Mouse (Mus musculus) spleen, postnatal 4 days (tissue): ENCODE results near the gene Clstn2.

Experiments
- DNase-seq, 2 experiments: peaks; one replicate each; pipeline ENCODE4 v3.0.0; 2022; ENCODE audit warnings: low spot score in 2 of 2

Clstn2 gene

GRCm38 (mm10) chr9:97563121-97563520 is 469.9 kb downstream of the Clstn2 start:
- no peak for DNase-seq

- DNase-seq, result no peak
Observed at GRCm38 (mm10) chr9:97544359-97544758, 488.6 kb downstream of the Clstn2 start.

DNA sequence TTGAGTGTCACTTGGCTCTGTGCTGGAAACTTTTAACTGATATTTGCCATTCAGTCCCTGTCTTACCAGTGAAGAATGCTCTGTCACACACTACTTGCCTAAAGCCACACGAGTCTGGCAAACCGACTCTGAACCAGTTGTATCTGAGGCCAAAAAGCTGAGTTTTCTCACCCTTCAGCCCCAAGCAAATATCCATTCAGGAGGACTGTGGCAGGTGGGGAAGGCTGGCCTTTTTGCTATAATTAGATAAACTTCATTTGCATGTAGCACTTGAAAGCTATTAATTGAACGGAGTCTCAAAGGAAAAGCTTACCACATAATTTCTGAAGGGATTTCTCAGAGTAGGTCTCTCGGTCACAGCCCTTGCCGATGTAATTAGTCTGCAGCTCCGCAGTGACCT is 491.6 kb downstream of the Clstn2 start:
- no peak for DNase-seq

GRCm38 (mm10) chr9:97538075-97538779 is 494.8 kb downstream of the Clstn2 start:
- DNase-seq, result no peak

DNA sequence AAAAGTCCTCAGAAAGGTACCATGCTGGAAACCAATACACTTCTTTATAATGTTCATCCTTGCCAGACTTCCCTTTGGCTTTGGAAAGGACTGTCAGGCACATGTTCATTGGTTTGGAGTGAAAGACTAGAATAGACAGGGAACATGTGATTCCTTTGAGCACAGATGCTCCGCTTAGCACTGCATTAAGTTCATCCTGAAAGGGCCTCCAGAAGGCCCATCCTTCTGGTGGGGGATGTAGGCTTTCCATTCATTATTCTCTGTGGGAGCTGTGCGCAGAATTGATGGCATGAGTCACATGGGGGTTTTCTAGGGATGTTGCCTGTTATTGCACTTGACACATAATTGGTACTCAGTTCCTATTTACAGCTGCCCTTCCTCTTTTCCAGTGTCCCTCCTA is 498.8 kb downstream of the Clstn2 start:
- no peak for DNase-seq

GRCm38 (mm10) chr9:97533306-97533705 is 499.7 kb downstream of the Clstn2 start:
- DNase-seq, result no peak

- DNase-seq, result no peak
Observed at GRCm38 (mm10) chr9:97532536-97532935, 500.4 kb downstream of the Clstn2 start.

DNA sequence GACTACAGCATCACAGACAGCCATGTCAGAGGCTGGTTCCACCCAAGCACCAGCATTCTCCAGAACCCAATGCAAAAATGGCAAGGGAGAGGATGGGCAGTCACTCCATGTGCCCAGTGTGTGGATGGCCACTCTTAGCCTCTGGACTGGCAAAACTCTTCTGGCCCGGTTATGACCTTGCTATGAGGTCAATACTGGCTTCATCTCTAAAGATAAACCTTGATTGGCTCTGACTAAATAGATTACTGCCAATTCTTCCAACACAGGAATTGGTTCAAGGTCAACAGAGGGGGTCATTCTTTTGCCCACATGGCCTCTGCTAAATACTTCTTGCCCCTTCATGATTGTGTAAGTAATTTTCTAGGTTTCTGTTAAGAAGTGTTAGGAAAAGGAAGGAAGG is 505.1 kb downstream of the Clstn2 start:
- no peak for DNase-seq

- DNase-seq, result no peak
Observed at GRCm38 (mm10) chr9:97527276-97527675, 505.7 kb downstream of the Clstn2 start.

DNA sequence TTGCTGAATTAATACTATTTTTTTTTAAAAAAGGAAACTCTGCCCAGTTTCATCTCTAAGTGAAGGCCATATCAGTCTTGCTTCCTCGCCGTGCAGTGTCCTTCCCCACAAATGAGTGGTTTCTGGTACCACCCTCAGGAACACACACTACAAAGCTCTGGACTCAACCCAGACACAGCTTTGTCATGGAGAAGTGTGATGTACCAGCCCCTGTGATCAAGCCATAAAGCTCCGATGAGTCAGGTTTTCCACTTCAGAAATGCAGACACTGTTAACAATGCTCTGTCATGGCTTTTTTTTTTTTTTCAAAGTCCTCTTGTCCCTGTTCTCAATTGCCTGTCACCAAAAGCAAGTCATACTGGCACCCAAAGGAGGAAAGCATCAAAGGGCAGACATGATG is 507.4 kb downstream of the Clstn2 start:
- no peak for DNase-seq

- no peak for DNase-seq
Observed at GRCm38 (mm10) chr9:97524861-97525260, 508.1 kb downstream of the Clstn2 start.

DNA sequence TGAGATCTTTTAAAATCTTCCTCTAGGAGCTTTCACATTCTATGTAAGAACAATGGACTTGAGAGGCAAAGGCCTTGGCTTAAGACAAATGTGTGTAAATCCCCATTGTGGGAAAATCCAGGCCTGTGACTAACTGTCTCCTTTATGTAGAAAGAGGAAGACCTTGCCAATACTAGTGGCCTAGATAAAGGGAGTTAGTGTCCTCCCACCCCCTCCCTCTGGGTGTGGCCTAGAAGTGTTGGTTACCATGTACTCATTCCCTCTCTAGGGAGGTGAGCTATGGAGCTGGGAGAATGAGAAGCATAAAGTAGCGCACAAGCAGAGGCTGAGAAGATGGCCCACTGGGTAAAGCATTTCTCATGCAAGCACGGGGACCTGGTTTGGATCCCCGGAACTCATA is 512.2 kb downstream of the Clstn2 start:
- no peak for DNase-seq

DNA sequence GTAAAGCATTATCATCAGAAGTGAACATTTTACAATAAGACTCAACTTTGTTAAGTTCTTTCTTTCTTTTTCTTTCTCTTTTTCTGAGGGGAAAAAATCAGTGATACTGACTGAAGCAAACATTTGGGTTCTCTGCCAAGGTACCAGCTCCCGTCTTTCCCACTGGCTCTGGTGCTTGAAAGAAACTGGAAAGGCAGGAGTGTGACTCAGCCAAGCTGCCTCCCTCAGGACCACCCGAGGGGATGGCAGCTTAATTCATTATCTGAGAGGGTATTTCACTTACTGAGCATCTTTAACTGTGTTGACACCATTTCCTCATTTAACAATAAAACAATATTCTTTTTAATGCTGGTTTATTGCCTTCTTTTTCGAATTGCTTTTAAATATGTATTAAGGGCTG is 516.0 kb downstream of the Clstn2 start:
- no peak for DNase-seq

- DNase-seq, result no peak
Observed at GRCm38 (mm10) chr9:97514639-97515038, 518.3 kb downstream of the Clstn2 start.

DNA sequence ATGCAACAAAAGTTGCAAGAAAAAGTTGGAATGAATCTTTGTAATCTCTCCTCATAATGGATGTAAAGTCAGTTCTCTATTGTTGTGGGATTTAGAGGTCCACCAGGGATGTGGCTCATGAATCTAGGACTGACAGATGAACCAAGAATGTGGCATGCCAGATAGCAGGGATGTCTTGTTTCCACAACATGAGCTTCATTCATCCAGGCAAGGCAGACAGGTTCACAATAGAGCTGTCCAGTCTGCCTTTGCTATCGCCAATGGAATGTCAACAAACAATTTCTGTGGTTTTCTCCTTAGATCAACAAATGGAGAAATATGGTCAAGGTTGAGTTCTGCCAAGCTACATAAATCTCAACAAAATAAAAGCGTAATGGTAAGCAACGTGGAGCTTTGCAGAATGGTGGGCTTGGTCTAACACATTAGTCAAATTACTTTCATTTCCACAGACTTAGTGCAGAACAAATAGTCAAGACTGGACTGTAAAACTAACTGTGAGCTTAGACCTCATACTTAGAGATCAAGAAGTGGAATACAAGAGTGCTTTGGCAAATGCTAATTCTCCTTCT is 520.6 kb downstream of the Clstn2 start:
- no peak for DNase-seq

GRCm38 (mm10) chr9:97501416-97501815 is 531.6 kb downstream of the Clstn2 start:
- DNase-seq, result no peak

DNA sequence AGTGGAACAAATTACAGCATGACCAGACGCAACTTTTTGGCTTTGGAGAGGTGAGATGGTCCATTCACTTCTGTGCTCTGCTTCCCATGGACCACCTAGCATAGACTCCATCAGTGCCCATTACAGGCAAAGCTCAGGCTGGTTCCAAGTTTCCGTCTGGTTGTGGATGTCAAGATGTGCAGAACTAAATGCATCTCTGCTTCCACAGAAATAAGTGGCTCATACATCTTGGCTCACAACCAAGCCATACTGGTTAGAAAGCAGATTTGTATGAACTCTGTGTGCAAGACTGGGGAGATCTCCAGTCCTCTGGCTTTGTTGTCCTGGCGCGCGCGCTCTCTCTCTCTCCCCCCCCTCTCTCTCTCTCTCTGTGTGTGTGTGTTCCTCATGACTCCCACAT is 537.9 kb downstream of the Clstn2 start:
- no peak for DNase-seq

- DNase-seq, result no peak
Observed at GRCm38 (mm10) chr9:97491626-97492025, 541.4 kb downstream of the Clstn2 start.

DNA sequence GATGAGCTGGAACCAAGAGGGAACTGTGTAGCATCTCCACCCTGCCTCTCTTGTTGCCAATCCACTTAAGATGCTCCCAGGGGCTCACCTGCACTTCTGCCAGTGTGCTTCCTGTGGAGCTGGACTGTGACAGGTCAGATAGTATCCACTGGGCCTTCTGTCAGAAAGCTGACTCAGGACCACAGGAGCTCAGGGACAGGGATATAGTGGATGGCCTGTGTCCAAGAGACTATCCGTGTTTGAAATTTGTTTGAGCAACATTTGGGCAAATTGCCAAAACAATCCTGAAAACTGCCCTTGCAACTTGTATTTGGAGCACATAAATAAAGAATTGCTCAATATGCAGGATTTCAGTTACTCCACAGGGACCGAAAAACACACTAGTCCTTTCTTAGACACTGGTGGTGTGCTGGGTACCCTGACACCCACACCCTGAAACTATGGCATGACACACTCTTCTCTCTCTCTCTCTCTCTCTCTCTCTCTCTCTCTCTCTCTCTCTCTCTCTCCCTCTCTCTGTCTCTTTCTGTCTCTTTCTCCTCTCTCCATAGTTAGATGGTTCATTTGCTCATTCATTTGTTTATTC is 542.3 kb downstream of the Clstn2 start:
- no peak for DNase-seq

GRCm38 (mm10) chr9:97486826-97487225 is 546.2 kb downstream of the Clstn2 start:
- no peak for DNase-seq

DNA sequence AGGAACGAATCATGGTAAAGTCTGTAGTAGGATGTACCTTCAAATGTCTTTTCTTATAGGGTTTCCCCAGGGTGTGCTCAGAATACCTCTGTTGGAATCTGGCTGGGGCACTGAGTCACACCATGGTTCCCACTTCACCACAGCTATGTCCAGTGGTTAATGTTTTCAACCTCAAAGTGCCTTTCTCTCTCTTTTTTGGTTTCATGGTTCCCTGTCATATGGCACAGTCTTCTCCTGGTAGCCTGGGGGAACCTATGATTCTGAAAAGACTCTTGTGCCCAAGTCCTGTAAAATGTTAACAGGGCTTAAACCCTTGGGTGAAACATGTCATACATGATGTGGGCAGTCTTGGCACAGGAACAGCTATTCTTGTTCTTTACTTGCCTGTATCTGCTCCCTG is 551.8 kb downstream of the Clstn2 start:
- DNase-seq, result no peak

GRCm38 (mm10) chr9:97476961-97477360 is 556.0 kb downstream of the Clstn2 start:
- DNase-seq, result no peak

GRCm38 (mm10) chr9:97476456-97476855 is 556.5 kb downstream of the Clstn2 start:
- no peak for DNase-seq
